Mouse (Mus musculus) heart, embryonic 14.5 days (tissue): ENCODE results near the gene Adamts6. TPM values are rescaled to one million over a fixed set of nuclear protein-coding genes. Genes with fewer than 3 reads are reported as not detected.

Source experiments
- ATAC-seq: fragments of 200-750 bp; cut with Nextera tagmentation; 2 replicates; pipeline ENCODE4 v1.8.0; 2017; ENCODE audit warnings: low read depth, moderate TSS enrichment; ENCODE audit not compliant: insufficient number of reproducible peaks, insufficient read depth, low FRiP score
- H3K27ac ChIP-seq, 2 experiments: fragments of 200-500 bp in 1 of 2; fragments of 300-500 bp in 1 of 2; sonication (generic) in 1 of 2; replicated peaks in 1 of 2; 2 replicates each; pipeline ENCODE4 v1.5.1; 2012 to 2014; ENCODE audit warnings: low read depth in 2 of 2, low read length in 2 of 2, control low read depth in 1 of 2, mild to moderate bottlenecking in 1 of 2, mixed read lengths in 1 of 2; ENCODE audit not compliant: control insufficient read depth in 1 of 2, insufficient read depth in 1 of 2
- H3K27me3 ChIP-seq: fragments of 300-500 bp; sonication (generic); 2 replicates; pipeline ENCODE4 v1.6.1; 2014; ENCODE audit warnings: mild to moderate bottlenecking, low read length, control low read depth; ENCODE audit not compliant: control insufficient read depth, insufficient read depth
- H3K36me3 ChIP-seq: fragments of 300-500 bp; sonication (generic); 2 replicates; pipeline ENCODE4 v1.6.1; 2014; ENCODE audit warnings: mild to moderate bottlenecking, control low read depth, low read length, mixed read lengths; ENCODE audit not compliant: control insufficient read depth, insufficient read depth
- H3K4me1 ChIP-seq, 2 experiments: fragments of 200-500 bp in 1 of 2; fragments of 300-500 bp in 1 of 2; sonication (generic) in 1 of 2; 2 replicates each; pipeline ENCODE4 v1.6.1; 2012 to 2014; ENCODE audit warnings: low read length in 2 of 2, control low read depth in 1 of 2, mixed read lengths in 1 of 2; ENCODE audit not compliant: control insufficient read depth in 2 of 2, insufficient read depth in 2 of 2
- H3K4me2 ChIP-seq: fragments of 300-500 bp; sonication (generic); 2 replicates; pipeline ENCODE4 v1.6.1; 2014; ENCODE audit warnings: mild to moderate bottlenecking, low read length
- H3K4me3 ChIP-seq, 2 experiments: fragments of 200-500 bp in 1 of 2; fragments of 300-500 bp in 1 of 2; sonication (generic) in 1 of 2; 2 replicates each; pipeline ENCODE4 v1.5.1; 2012 to 2014; ENCODE audit warnings: low read length in 2 of 2, mild to moderate bottlenecking in 2 of 2, control low read depth in 1 of 2, low read depth in 1 of 2, moderate library complexity in 1 of 2; ENCODE audit not compliant: control insufficient read depth in 1 of 2, insufficient read depth in 1 of 2
- H3K9ac ChIP-seq: fragments of 300-500 bp; sonication (generic); 2 replicates; pipeline ENCODE4 v1.6.1; 2014; ENCODE audit warnings: mild to moderate bottlenecking, low read length
- H3K9me3 ChIP-seq: fragments of 300-500 bp; sonication (generic); 2 replicates; pipeline ENCODE4 v1.6.1; 2016; ENCODE audit warnings: low read length, control low read depth; ENCODE audit not compliant: control insufficient read depth
- WGBS: fragments of 180-500 bp; shearing (Covaris S2); extraction: QIAGEN DNeasy Blood & Tissue Kit; methylation state at CpG from one replicate; pipeline ENCODE4 v1.1.7; 2014; 5-methylcytosine and 5-hydroxymethylcytosine counted together
- polyA plus RNA-seq: library from polyadenylated mRNA; unstranded; fragments of >200 nt; fragmentation: Nextera tagmentation; extraction: Ambion mirVana; gene quantifications from 2 replicates; pipeline ENCODE4 v1.2.1, GENCODE M21; 2014

Gene Adamts6
- polyA plus RNA-seq, 1 experiment from 2014 or later = 9.8 TPM

GRCm38 (mm10) chr13:104531841-104532240 is 244.2 kb downstream of the Adamts6 start:
- Histone ChIP-seq H3K27me3 (no peaks in the 10 kb centered on the region), H3K9me3 (no peaks in the 10 kb centered on the region), H3K4me3 (no peak overlapping the region), H3K4me2 (no peak overlapping the region), H3K4me1 (no peaks in the 10 kb centered on the region), H3K27ac (no peak overlapping the region), H3K9ac (no peak overlapping the region), H3K36me3 (no peaks in the 10 kb centered on the region)
- no peak for ATAC-seq
- WGBS = 86% methylated on average over 8 of the region's 8 CpGs

GRCm38 (mm10) chr13:104532723-104533122 is 245.1 kb downstream of the Adamts6 start:
- H3K27ac ChIP-seq = no peak overlapping the region
- H3K4me1 ChIP-seq = no peaks in the 10 kb centered on the region
- H3K4me3 ChIP-seq = no peak overlapping the region
- no peaks in the 10 kb centered on the region for H3K9me3 ChIP-seq
- H3K27me3 ChIP-seq = no peaks in the 10 kb centered on the region
- no peak overlapping the region for H3K9ac ChIP-seq
- no peaks in the 10 kb centered on the region for H3K36me3 ChIP-seq
- WGBS = 93% methylated on average over 7 of the region's 7 CpGs
- no peak overlapping the region for H3K4me2 ChIP-seq
- ATAC-seq = no peak

- Histone ChIP-seq H3K27ac (no peak overlapping the region), H3K4me1 (no peaks in the 10 kb centered on the region), H3K27me3 (no peaks in the 10 kb centered on the region), H3K4me3 (no peak overlapping the region), H3K9me3 (no peaks in the 10 kb centered on the region), H3K9ac (no peak overlapping the region), H3K36me3 (no peaks in the 10 kb centered on the region), H3K4me2 (no peak overlapping the region)
- ATAC-seq = no peak
- WGBS = 76% methylated on average over 7 of the region's 7 CpGs
Observed at GRCm38 (mm10) chr13:104533806-104534495, 246.3 kb downstream of the Adamts6 start.

- WGBS = 33% methylated on average over 7 of the region's 7 CpGs
- Histone ChIP-seq H3K9me3 (0 out of 2 replicates have a peak, but pooled peaks cover 2% of the 10 kb centered on the region), H3K27me3 (no peaks in the 10 kb centered on the region), H3K4me2 (peak overlapping the region; percentile 39), H3K27ac (no peak overlapping the region), H3K4me3 (no peak overlapping the region), H3K4me1 (peaks cover 4 to 7% of the 10 kb centered on the region in 2 experiments; a peak in 2 of 4 replicates), H3K9ac (peak overlapping the region; percentile 38; the same call in 1 of the 2 replicates), H3K36me3 (no peaks in the 10 kb centered on the region)
- no peak for ATAC-seq
Observed at GRCm38 (mm10) chr13:104540861-104541398, 253.3 kb downstream of the Adamts6 start.

- no peaks in the 10 kb centered on the region for H3K36me3 ChIP-seq
- WGBS = 74% methylated on average over 10 of the region's 10 CpGs
- H3K4me3 ChIP-seq = no peak overlapping the region
- H3K9ac ChIP-seq = no peak overlapping the region
- H3K27me3 ChIP-seq = no peaks in the 10 kb centered on the region
- ATAC-seq = no peak
- peaks cover 6% of the 10 kb centered on the region; the same call in 1 of the 2 replicates for H3K9me3 ChIP-seq
- peaks cover 4 to 7% of the 10 kb centered on the region in 2 experiments; a peak in 2 of 4 replicates for H3K4me1 ChIP-seq
- H3K27ac ChIP-seq = no peak overlapping the region
- no peak overlapping the region for H3K4me2 ChIP-seq
Observed at GRCm38 (mm10) chr13:104542123-104542758, 254.6 kb downstream of the Adamts6 start.

- Histone ChIP-seq H3K4me2 (no peak overlapping the region), H3K27me3 (no peaks in the 10 kb centered on the region), H3K36me3 (no peaks in the 10 kb centered on the region), H3K27ac (no peak overlapping the region), H3K4me1 (peaks cover 4 to 7% of the 10 kb centered on the region in 2 experiments; a peak in 2 of 4 replicates), H3K4me3 (no peak overlapping the region), H3K9ac (no peak overlapping the region), H3K9me3 (peaks cover 6% of the 10 kb centered on the region; the same call in 1 of the 2 replicates)
- WGBS = 70% methylated on average over 4 of the region's 4 CpGs
- no peak for ATAC-seq
Observed at GRCm38 (mm10) chr13:104542759-104543141, 255.1 kb downstream of the Adamts6 start.
